ENCODE assay signal across 8 mouse cellular contexts in the genomic region with DNA sequence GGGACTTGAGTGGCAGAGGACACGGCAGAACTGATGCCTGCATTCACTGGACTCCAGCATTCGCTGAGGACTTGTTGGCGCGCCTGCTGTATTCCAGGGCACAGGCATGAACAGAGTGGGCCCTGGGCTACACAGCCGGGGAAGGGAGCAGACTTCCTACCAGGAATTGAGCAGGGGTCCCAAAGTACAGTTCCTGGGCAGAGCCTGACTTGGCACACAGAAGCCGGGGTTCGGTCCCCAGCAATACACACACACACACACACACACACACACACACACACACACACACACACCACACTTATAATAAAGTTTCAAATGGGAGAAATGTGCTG. TPM values are rescaled to one million over a fixed set of nuclear protein-coding genes. Genes with fewer than 3 reads are reported as not detected.
DNase-seq lines count a peak whose midpoint lies in the region; ATAC-seq and TF ChIP-seq lines count a peak whose summit lies in the region.

No protein-coding gene starts in this region.

- ATAC-seq in heart, embryonic 12.5 days (ENCODE audit: insufficient number of reproducible peaks, low FRiP score), result no peak
- ATAC-seq in forebrain, embryonic 14.5 days, result no peak
- ATAC-seq in liver, embryonic 14.5 days (ENCODE audit: insufficient read depth), result no peak
- ATAC-seq in megakaryocyte progenitor cell, adult 5-6 weeks (replicated peaks; ENCODE audit: poor library complexity), result no peak

- peak overlapping the region; percentile 84 for H3K9ac ChIP-seq in heart, embryonic 12.5 days
- H3K9ac ChIP-seq in CH12.LX (ENCODE audit: insufficient read depth, low read depth), result peak overlapping the region; percentile 29; the same call in 1 of the 2 replicates
- H3K9ac ChIP-seq in forebrain, embryonic 14.5 days (ENCODE audit: low read length), result peak overlapping the region; percentile 65
- H3K9ac ChIP-seq in liver, embryonic 14.5 days (replicated peaks), result peak overlapping the region; percentile 58

- no peak for TF ChIP-seq EP300 in CH12.LX (IDR thresholded peaks at IDR 0.05; ENCODE audit: low read length)
- TF ChIP-seq EP300 in liver, embryonic 14.5 days (IDR thresholded peaks at IDR 0.05; ENCODE audit: low read depth), result no peak

- dilution Hi-C loops in CH12.LX (cut with MboI; ENCODE audit: extremely low pct_ligation_motif_present, extremely low pct_unique_long_range_greater_than_20kb, low sequenced_read_pairs), result no loop called here

- H3K79me2 ChIP-seq in CH12.LX (replicated peaks; ENCODE audit: control insufficient read depth, extremely low read depth, insufficient read depth, poor library complexity, severe bottlenecking), result no peaks in the 10 kb centered on the region

- no peak for TF ChIP-seq CTCF in CH12.LX (conservative IDR thresholded peaks at IDR 0.05 in 1 of 2, IDR thresholded peaks at IDR 0.05 in 1 of 2; ENCODE audit: low read depth in 2 of 2, low read length in 2 of 2)
- TF ChIP-seq CTCF in liver, embryonic 14.5 days (IDR thresholded peaks at IDR 0.05; ENCODE audit: low read depth), result no peak

- peak overlapping the region; percentile 71 for H3K4me3 ChIP-seq in heart, embryonic 12.5 days
- peak overlapping the region in 2 of 3 experiments; percentile 42 to 61 for H3K4me3 ChIP-seq in CH12.LX (replicated peaks in 1 of 3; ENCODE audit: low read depth in 2 of 3, low read length in 2 of 3, poor library complexity in 1 of 3)
- peak overlapping the region; percentile 62 for H3K4me3 ChIP-seq in forebrain, embryonic 14.5 days (ENCODE audit: low read depth, low read length)
- peak overlapping the region; percentile 64 for H3K4me3 ChIP-seq in liver, embryonic 14.5 days (ENCODE audit: insufficient read depth in 1 of 2, low read depth in 2 of 2, low read length in 2 of 2)

- peak overlapping the region; percentile 91 for H3K4me2 ChIP-seq in heart, embryonic 12.5 days
- peak overlapping the region; percentile 32 for H3K4me2 ChIP-seq in CH12.LX (ENCODE audit: insufficient read depth, low read depth, poor library complexity, severe bottlenecking)
- H3K4me2 ChIP-seq in forebrain, embryonic 14.5 days (ENCODE audit: low read length), result peak overlapping the region; percentile 60
- H3K4me2 ChIP-seq in liver, embryonic 14.5 days (ENCODE audit: low read depth), result peak overlapping the region; percentile 89

- 3% methylated on average over 5 of the region's 7 CpGs for WGBS in heart, embryonic 12.5 days
- WGBS in forebrain, embryonic 14.5 days, result 4% methylated on average over 7 of the region's 7 CpGs
- WGBS in liver, embryonic 14.5 days (ENCODE audit: insufficient replicate concordance), result 3% methylated on average over 7 of the region's 7 CpGs

- H3K27ac ChIP-seq in heart, embryonic 12.5 days (ENCODE audit: poor library complexity, severe bottlenecking), result peak overlapping the region; percentile 64
- H3K27ac ChIP-seq in CH12.LX (ENCODE audit: insufficient read depth, low read depth), result no peak overlapping the region
- no peak overlapping the region for H3K27ac ChIP-seq in forebrain, embryonic 14.5 days (ENCODE audit: low read depth, low read length)
- peak overlapping the region; percentile 32 for H3K27ac ChIP-seq in liver, embryonic 14.5 days

- no peak for DNase-seq in heart, adult 8-10 months (ENCODE audit: low spot score)
- no peak for DNase-seq in CH12.LX (ENCODE audit: extremely low read depth)
- DNase-seq in forebrain, embryonic 14.5 days (ENCODE audit: low spot score), result no peak
- no peak for DNase-seq in liver, embryonic 14.5 days (ENCODE audit: low read depth in 3 of 3, low spot score in 3 of 3)
- DNase-seq in ovary, adult 18-20 months (ENCODE audit: low spot score), result no peak
- DNase-seq in layer of hippocampus, adult 9-10 months (ENCODE audit: low spot score), result no peak

- no peak; the same call in 1 of the 2 replicates for TF ChIP-seq POLR2A in CH12.LX (IDR thresholded peaks at IDR 0.05; ENCODE audit: low read depth, low read length)

- peaks cover 12% of the 10 kb centered on the region for H3K4me1 ChIP-seq in heart, embryonic 12.5 days (replicated peaks)
- peaks cover 9 to 12% of the 10 kb centered on the region in 2 experiments for H3K4me1 ChIP-seq in CH12.LX (ENCODE audit: control insufficient read depth in 1 of 2, insufficient read depth in 2 of 2)
- H3K4me1 ChIP-seq in forebrain, embryonic 14.5 days (ENCODE audit: control insufficient read depth, insufficient read depth, low read length), result peaks cover 11% of the 10 kb centered on the region
- peaks cover 21 to 35% of the 10 kb centered on the region in 2 experiments for H3K4me1 ChIP-seq in liver, embryonic 14.5 days (replicated peaks; ENCODE audit: control insufficient read depth in 2 of 2, insufficient read depth in 2 of 2, low read length in 1 of 2)

- no peaks in the 10 kb centered on the region for H3K9me3 ChIP-seq in heart, embryonic 12.5 days (replicated peaks)
- no peaks in the 10 kb centered on the region for H3K9me3 ChIP-seq in CH12.LX (replicated peaks; ENCODE audit: low read length)
- no peaks in the 10 kb centered on the region for H3K9me3 ChIP-seq in forebrain, embryonic 14.5 days (replicated peaks; ENCODE audit: control insufficient read depth, low read length)
- H3K9me3 ChIP-seq in liver, embryonic 14.5 days (ENCODE audit: control insufficient read depth, low read length), result no peaks in the 10 kb centered on the region

- in situ Hi-C loops in CH12.LX (cut with MboI; ENCODE audit: low pct_ligation_motif_present, low pct_unique_long_range_greater_than_20kb, low sequenced_read_pairs), result no loop called here

- H3K36me3 ChIP-seq in heart, embryonic 12.5 days, result no peaks in the 10 kb centered on the region
- H3K36me3 ChIP-seq in CH12.LX (replicated peaks in 1 of 2; ENCODE audit: control insufficient read depth in 1 of 2, insufficient read depth in 1 of 2, low read length in 1 of 2), result peaks cover 0 to 13% of the 10 kb centered on the region in 2 experiments
- H3K36me3 ChIP-seq in forebrain, embryonic 14.5 days (ENCODE audit: control insufficient read depth, insufficient read depth, low read length), result no peaks in the 10 kb centered on the region
- no peaks in the 10 kb centered on the region for H3K36me3 ChIP-seq in liver, embryonic 14.5 days (replicated peaks; ENCODE audit: control insufficient read depth, insufficient read depth, low read depth)

- no peak for TF ChIP-seq RAD21 in CH12.LX (IDR thresholded peaks at IDR 0.05; ENCODE audit: low read depth, low read length)

- peaks cover 2% of the 10 kb centered on the region for H3K27me3 ChIP-seq in heart, embryonic 12.5 days (replicated peaks)
- H3K27me3 ChIP-seq in CH12.LX (replicated peaks), result no peaks in the 10 kb centered on the region
- no peaks in the 10 kb centered on the region for H3K27me3 ChIP-seq in forebrain, embryonic 14.5 days (replicated peaks; ENCODE audit: control insufficient read depth, insufficient read depth, low read length)
- H3K27me3 ChIP-seq in liver, embryonic 14.5 days (ENCODE audit: control insufficient read depth, insufficient read depth, low read length), result no peaks in the 10 kb centered on the region

RNA-seq across cellular contexts. Expression of gene Crtc1, which starts 0.4 kb away (rescaled TPM):
- polyA plus RNA-seq in heart, embryonic 12.5 days (2016; fragmentation: Nextera tagmentation; extraction: Ambion mirVana), result 14.9 and 15.0 TPM in 2 replicates
- total RNA-seq in heart, adult 8-10 months (2022), result 1 to 10 TPM; 7.5 to 9.8 (median 7.6) TPM
- 1.8 and 2.0 TPM in 2 replicates for total RNA-seq in CH12.LX (2012; rRNA removed)
- total RNA-seq in CH12.LX (2014; rRNA removed), result 1.3 and 2.2 TPM in 2 replicates
- polyA plus RNA-seq in CH12.LX (2012; ENCODE audit: insufficient read length, low read depth), result 8.2 and 8.6 TPM in 2 replicates
- polyA plus RNA-seq in forebrain, embryonic 14.5 days (2014; fragmentation: Nextera tagmentation; extraction: Ambion mirVana), result 23.9 and 30.7 TPM in 2 replicates
- polyA plus RNA-seq in liver, embryonic 14.5 days (2012; rRNA removed), result 3.9 and 4.5 TPM in 2 replicates
- 2.9 and 3.9 TPM in 2 replicates for polyA plus RNA-seq in liver, embryonic 14.5 days (2014; fragmentation: Nextera tagmentation; extraction: Ambion mirVana)
- total RNA-seq in megakaryocyte progenitor cell, adult 5-6 weeks (2015), result 7.8 and 9.3 TPM in 2 replicates
- 2.7 and 6.6 TPM in 2 replicates for total RNA-seq in megakaryocyte progenitor cell, adult 5-6 weeks (2017)

RNA-seq across cellular contexts. Expression of gene Klhl26, which starts 37.0 kb away (rescaled TPM):
- 12.6 and 14.0 TPM in 2 replicates for polyA plus RNA-seq in heart, embryonic 12.5 days (2016; fragmentation: Nextera tagmentation; extraction: Ambion mirVana)
- total RNA-seq in heart, adult 8-10 months (2022), result 1 to 10 TPM; 8.1 to 9.3 (median 8.4) TPM
- total RNA-seq in CH12.LX (2012; rRNA removed), result 10.2 and 15.6 TPM in 2 replicates
- 3.7 and 4.7 TPM in 2 replicates for total RNA-seq in CH12.LX (2014; rRNA removed)
- polyA plus RNA-seq in CH12.LX (2012; ENCODE audit: insufficient read length, low read depth), result 4.9 and 6.0 TPM in 2 replicates
- 19.3 and 19.6 TPM in 2 replicates for polyA plus RNA-seq in forebrain, embryonic 14.5 days (2014; fragmentation: Nextera tagmentation; extraction: Ambion mirVana)
- polyA plus RNA-seq in liver, embryonic 14.5 days (2012; rRNA removed), result 6.5 and 7.1 TPM in 2 replicates
- polyA plus RNA-seq in liver, embryonic 14.5 days (2014; fragmentation: Nextera tagmentation; extraction: Ambion mirVana), result 5.0 and 6.0 TPM in 2 replicates
- total RNA-seq in megakaryocyte progenitor cell, adult 5-6 weeks (2015), result 4.7 and 5.1 TPM in 2 replicates
- total RNA-seq in megakaryocyte progenitor cell, adult 5-6 weeks (2017), result 3.5 and 3.6 TPM in 2 replicates

RNA-seq across cellular contexts. Expression of gene Tmem59l, which starts 47.3 kb away (rescaled TPM):
- polyA plus RNA-seq in heart, embryonic 12.5 days (2016; fragmentation: Nextera tagmentation; extraction: Ambion mirVana), result 0.22 and 0.33 TPM in 2 replicates
- total RNA-seq in heart, adult 8-10 months (2022), result not detected
- total RNA-seq in CH12.LX (2012; rRNA removed) (not detected in 2 replicates), CH12.LX (2014; rRNA removed) (not detected in 2 replicates)
- not detected in 2 replicates for polyA plus RNA-seq in CH12.LX (2012; ENCODE audit: insufficient read length, low read depth)
- 84.4 and 87.4 TPM in 2 replicates for polyA plus RNA-seq in forebrain, embryonic 14.5 days (2014; fragmentation: Nextera tagmentation; extraction: Ambion mirVana)
- 0.03 and 0.09 TPM in 2 replicates for polyA plus RNA-seq in liver, embryonic 14.5 days (2012; rRNA removed)
- not detected in 2 replicates for polyA plus RNA-seq in liver, embryonic 14.5 days (2014; fragmentation: Nextera tagmentation; extraction: Ambion mirVana)
- total RNA-seq in megakaryocyte progenitor cell, adult 5-6 weeks (2015), result not detected in 2 replicates
- total RNA-seq in megakaryocyte progenitor cell, adult 5-6 weeks (2017), result not detected in 2 replicates

RNA-seq across cellular contexts. Expression of gene Crlf1, which starts 53.1 kb away (rescaled TPM):
- 1.00 and 1.8 TPM in 2 replicates for polyA plus RNA-seq in heart, embryonic 12.5 days (2016; fragmentation: Nextera tagmentation; extraction: Ambion mirVana)
- under 1 TPM in 2 of 4 experiments, not detected in 2; 0.57 to 0.97 TPM for total RNA-seq in heart, adult 8-10 months (2022)
- 1.1 and 1.2 TPM in 2 replicates for total RNA-seq in CH12.LX (2012; rRNA removed)
- total RNA-seq in CH12.LX (2014; rRNA removed), result 0.42 TPM in 2 replicates
- 0.44 and 0.78 TPM in 2 replicates for polyA plus RNA-seq in CH12.LX (2012; ENCODE audit: insufficient read length, low read depth)
- polyA plus RNA-seq in forebrain, embryonic 14.5 days (2014; fragmentation: Nextera tagmentation; extraction: Ambion mirVana), result 1.7 and 3.2 TPM in 2 replicates
- polyA plus RNA-seq in liver, embryonic 14.5 days (2012; rRNA removed), result 1.5 and 1.9 TPM in 2 replicates
- polyA plus RNA-seq in liver, embryonic 14.5 days (2014; fragmentation: Nextera tagmentation; extraction: Ambion mirVana), result 3.7 and 4.0 TPM in 2 replicates
- total RNA-seq in megakaryocyte progenitor cell, adult 5-6 weeks (2015), result not detected in 2 replicates
- total RNA-seq in megakaryocyte progenitor cell, adult 5-6 weeks (2017), result not detected in 2 replicates

Comparison
In these comparisons a context has a peak if more than half of its experiments do, and no peak if none do; other contexts are left out.
1. H3K27ac ChIP-seq: peak in heart, embryonic 12.5 days (single experiment) and liver, embryonic 14.5 days (single experiment); none in CH12.LX (single experiment) and forebrain, embryonic 14.5 days (single experiment).
2. H3K4me2 ChIP-seq: peak in every context shown above with its lines; median percentile 91 in heart, embryonic 12.5 days; 89 in liver, embryonic 14.5 days; 60 in forebrain, embryonic 14.5 days; 32 in CH12.LX.
3. H3K9ac ChIP-seq: peak in every context shown above with its lines; median percentile 84 in heart, embryonic 12.5 days; 65 in forebrain, embryonic 14.5 days; 58 in liver, embryonic 14.5 days; 29 in CH12.LX.
4. RNA of gene Tmem59l, which starts 47.3 kb away (polyA plus RNA-seq): 84.4 to 87.4 TPM in forebrain, embryonic 14.5 days; 0.22 to 0.33 TPM in heart, embryonic 12.5 days, not detected in CH12.LX and 0.03 to 0.09 TPM in liver, embryonic 14.5 days; every median in the first group is over 10 times any median in the second.
5. Peak in every context shown above with its lines, with median percentiles within 50 percentile points of each other: H3K4me3 ChIP-seq.